Mouse (Mus musculus): ENCODE results near the gene Myo16. TPM values are rescaled to one million over a fixed set of nuclear protein-coding genes. Genes with fewer than 3 reads are reported as not detected.

The Myo16 gene
- polyA plus RNA-seq, 1 experiment from 2014 or later: 0.27 TPM

DNA sequence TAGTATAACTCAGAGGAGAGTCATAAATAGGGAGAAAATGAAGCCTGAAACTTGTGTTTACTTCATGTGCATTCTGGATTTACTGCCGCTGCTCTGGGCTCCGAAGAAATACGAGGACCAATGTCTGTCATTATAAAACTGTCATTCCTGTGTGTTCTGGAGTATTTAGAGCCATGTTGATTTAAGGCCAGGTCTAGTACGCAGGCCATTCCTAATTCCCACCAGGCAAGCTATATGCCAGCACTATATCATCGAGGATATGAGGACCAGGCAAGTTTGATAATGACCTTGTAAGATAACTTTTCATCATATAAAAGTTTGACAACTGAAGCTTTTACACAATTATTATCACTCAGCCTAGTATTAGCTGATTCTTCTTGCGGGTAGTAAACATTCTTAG is 153.6 kb downstream of the Myo16 start:
- 26% methylated on average over 6 of the region's 6 CpGs for WGBS
- Histone ChIP-seq H3K4me2 (replicated peaks; ENCODE audit: low read depth, low read length) (no peak overlapping the region), H3K9ac (ENCODE audit: low read depth, low read length) (no peak overlapping the region), H3K36me3 (ENCODE audit: control insufficient read depth, insufficient read depth, low read length) (no peaks in the 10 kb centered on the region), H3K4me1 (ENCODE audit: control insufficient read depth, insufficient read depth, low read length) (peaks cover 11% of the 10 kb centered on the region; the same call in 1 of the 2 replicates), H3K4me3 (ENCODE audit: low read length) (no peak overlapping the region), H3K9me3 (ENCODE audit: control insufficient read depth, low read length) (no peaks in the 10 kb centered on the region), H3K27me3 (ENCODE audit: control insufficient read depth, insufficient read depth, low read length) (no peaks in the 10 kb centered on the region), H3K27ac (ENCODE audit: low read depth, low read length) (no peak overlapping the region)
- ATAC-seq (ENCODE audit: low FRiP score, low TSS enrichment): peak; percentile 73

DNA sequence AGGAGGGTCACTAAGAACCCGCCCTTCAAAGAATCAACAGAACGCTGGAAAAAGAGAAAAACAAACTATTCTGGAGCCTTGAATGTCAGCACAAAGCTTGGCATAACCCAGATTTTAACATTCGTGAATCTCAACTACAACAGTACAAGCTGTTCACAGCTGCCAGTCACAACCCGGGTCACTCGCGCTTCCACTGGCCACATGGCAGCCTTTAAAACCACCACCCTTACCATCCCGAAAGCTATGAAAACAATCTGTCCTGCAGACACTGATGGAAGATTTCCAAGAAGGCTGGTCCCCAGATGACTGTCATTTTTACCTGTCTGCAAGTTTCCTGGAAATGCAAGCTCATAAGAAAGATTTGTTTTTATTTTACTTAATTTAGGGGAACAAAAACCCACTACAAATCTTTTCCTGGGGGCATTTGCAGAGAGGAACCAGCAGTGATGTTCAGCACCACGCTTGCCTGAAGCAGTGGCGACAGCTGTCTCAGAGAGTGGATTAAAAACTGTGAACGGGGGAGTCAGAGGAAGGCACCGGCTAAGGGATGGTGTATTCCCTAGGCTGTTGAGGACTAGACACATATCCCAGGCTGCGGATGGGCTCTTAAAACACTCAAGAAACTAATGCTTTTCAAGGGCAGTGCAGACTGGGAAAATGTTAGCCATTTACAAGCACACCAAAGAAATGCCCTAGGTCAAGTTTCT is 154.2 kb downstream of the Myo16 start:
- H3K4me2 ChIP-seq (replicated peaks; ENCODE audit: low read depth, low read length): no peak overlapping the region

DNA sequence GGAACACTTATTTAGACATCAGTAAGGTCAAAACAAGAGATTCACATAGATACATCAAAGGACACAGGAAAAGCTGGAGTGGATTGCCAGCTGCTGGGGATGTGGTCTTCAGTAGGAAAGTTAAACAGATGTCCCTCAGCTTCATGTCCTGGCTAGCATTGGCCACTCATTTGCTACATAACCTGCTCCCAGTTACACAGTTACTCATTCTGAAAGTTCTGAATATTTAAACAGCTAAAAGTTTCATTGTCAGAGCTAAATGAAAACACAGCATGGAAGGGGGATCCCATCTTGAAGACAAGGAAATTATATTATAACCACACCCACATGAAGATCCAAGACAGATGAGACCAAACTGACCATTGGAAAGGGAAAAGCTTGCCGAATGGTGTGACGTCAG is 156.8 kb downstream of the Myo16 start:
- H3K27me3 ChIP-seq (ENCODE audit: control insufficient read depth, insufficient read depth, low read length): no peaks in the 10 kb centered on the region
- H3K4me3 ChIP-seq (ENCODE audit: low read length): no peak overlapping the region

More for the DNA sequence above, 154.2 kb downstream of the Myo16 start:
- Histone ChIP-seq H3K36me3 (ENCODE audit: control insufficient read depth, insufficient read depth, low read length) (no peaks in the 10 kb centered on the region), H3K27me3 (ENCODE audit: control insufficient read depth, insufficient read depth, low read length) (no peaks in the 10 kb centered on the region), H3K9ac (ENCODE audit: low read depth, low read length) (no peak overlapping the region), H3K4me3 (ENCODE audit: low read length) (no peak overlapping the region), H3K4me1 (ENCODE audit: control insufficient read depth, insufficient read depth, low read length) (peaks cover 11% of the 10 kb centered on the region; the same call in 1 of the 2 replicates), H3K9me3 (ENCODE audit: control insufficient read depth, low read length) (no peaks in the 10 kb centered on the region), H3K27ac (ENCODE audit: low read depth, low read length) (no peak overlapping the region)
- ATAC-seq (ENCODE audit: low FRiP score, low TSS enrichment): peak; percentile 35; the same call in 1 of the 2 replicates
- WGBS: 24% methylated on average over 12 of the region's 12 CpGs

DNA sequence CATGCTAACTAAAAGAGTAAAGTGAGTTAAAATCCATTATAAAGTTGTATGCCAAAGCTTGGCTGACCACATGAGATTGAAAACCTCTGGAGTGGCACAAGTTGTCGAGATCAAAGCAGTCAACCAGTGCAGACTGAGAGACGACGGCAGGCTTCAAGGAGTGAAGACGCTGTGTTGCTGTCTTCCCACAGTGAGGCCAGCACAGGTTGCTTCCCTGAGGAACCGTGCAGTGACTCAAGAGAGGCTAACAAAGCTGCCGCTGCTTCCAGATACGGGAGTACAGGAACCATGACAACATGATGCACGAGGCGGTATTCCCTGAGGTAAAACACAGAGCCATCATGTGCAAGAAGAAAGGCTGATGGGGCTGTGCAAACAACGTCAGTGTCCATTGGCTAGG is 158.6 kb downstream of the Myo16 start:
- no peak overlapping the region for H3K4me3 ChIP-seq (ENCODE audit: low read length)
- H3K27me3 ChIP-seq (ENCODE audit: control insufficient read depth, insufficient read depth, low read length): no peaks in the 10 kb centered on the region
- no peak overlapping the region for H3K9ac ChIP-seq (ENCODE audit: low read depth, low read length)
- H3K27ac ChIP-seq (ENCODE audit: low read depth, low read length): no peak overlapping the region
- ATAC-seq (ENCODE audit: low FRiP score, low TSS enrichment): no peak
- H3K36me3 ChIP-seq (ENCODE audit: control insufficient read depth, insufficient read depth, low read length): no peaks in the 10 kb centered on the region
- H3K4me1 ChIP-seq (ENCODE audit: control insufficient read depth, insufficient read depth, low read length): peaks cover 9% of the 10 kb centered on the region; the same call in 1 of the 2 replicates
- no peaks in the 10 kb centered on the region for H3K9me3 ChIP-seq (ENCODE audit: control insufficient read depth, low read length)
- no peak overlapping the region for H3K4me2 ChIP-seq (replicated peaks; ENCODE audit: low read depth, low read length)
- WGBS: 50% methylated on average over 10 of the region's 10 CpGs

More for the DNA sequence above, 156.8 kb downstream of the Myo16 start:
- no peaks in the 10 kb centered on the region for H3K36me3 ChIP-seq (ENCODE audit: control insufficient read depth, insufficient read depth, low read length)
- peaks cover 11% of the 10 kb centered on the region; the same call in 1 of the 2 replicates for H3K4me1 ChIP-seq (ENCODE audit: control insufficient read depth, insufficient read depth, low read length)
- H3K9ac ChIP-seq (ENCODE audit: low read depth, low read length): no peak overlapping the region
- WGBS: 85% methylated on average over 2 of the region's 2 CpGs
- no peak overlapping the region for H3K27ac ChIP-seq (ENCODE audit: low read depth, low read length)
- no peak for ATAC-seq (ENCODE audit: low FRiP score, low TSS enrichment)
- no peak overlapping the region for H3K4me2 ChIP-seq (replicated peaks; ENCODE audit: low read depth, low read length)
- H3K9me3 ChIP-seq (ENCODE audit: control insufficient read depth, low read length): no peaks in the 10 kb centered on the region

DNA sequence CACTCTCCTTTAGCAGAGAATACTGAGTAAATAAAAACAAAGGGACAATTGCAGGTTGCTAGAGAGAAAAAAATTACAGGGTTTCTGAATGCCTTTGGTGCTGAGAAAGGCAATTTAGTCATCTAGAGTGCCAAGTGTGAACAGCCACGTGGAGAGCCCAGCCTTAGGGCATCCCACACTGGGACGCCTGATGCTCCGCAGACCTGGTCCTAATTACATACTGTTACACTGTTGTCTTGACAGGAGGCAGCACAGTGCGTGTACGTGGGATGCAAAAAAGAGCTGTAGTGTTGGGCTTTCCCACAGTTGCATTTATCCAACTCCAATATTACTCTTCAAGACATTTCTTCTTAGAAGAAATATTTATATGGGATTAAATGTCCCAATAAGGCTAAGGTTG is 162.5 kb downstream of the Myo16 start:
- no peaks in the 10 kb centered on the region for H3K36me3 ChIP-seq (ENCODE audit: control insufficient read depth, insufficient read depth, low read length)
- H3K9ac ChIP-seq (ENCODE audit: low read depth, low read length): no peak overlapping the region
- no peak overlapping the region for H3K27ac ChIP-seq (ENCODE audit: low read depth, low read length)
- H3K9me3 ChIP-seq (ENCODE audit: control insufficient read depth, low read length): no peaks in the 10 kb centered on the region
- no peaks in the 10 kb centered on the region for H3K4me1 ChIP-seq (ENCODE audit: control insufficient read depth, insufficient read depth, low read length)
- ATAC-seq (ENCODE audit: low FRiP score, low TSS enrichment): no peak
- H3K27me3 ChIP-seq (ENCODE audit: control insufficient read depth, insufficient read depth, low read length): no peaks in the 10 kb centered on the region
- WGBS: 66% methylated on average over 5 of the region's 5 CpGs
- H3K4me3 ChIP-seq (ENCODE audit: low read length): no peak overlapping the region
- no peak overlapping the region for H3K4me2 ChIP-seq (replicated peaks; ENCODE audit: low read depth, low read length)

DNA sequence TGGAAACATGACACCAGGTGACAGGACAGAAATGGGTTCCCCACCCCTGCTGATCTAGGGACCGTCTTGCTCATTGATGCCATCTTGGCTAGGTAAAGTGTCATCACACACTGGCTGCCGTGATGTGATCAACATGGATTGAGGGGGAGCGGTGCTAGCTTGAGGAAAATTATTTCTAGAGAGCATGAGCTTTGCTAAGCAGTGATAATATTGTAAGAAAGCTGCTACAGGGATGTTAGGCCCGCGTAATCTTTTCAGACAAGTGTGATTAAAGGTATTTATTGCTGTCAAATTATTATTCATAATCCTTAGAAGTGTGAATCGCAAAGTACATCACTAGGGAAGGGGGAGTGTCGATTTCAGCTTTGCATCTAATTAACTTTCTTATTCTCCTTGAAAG is 164.4 kb downstream of the Myo16 start:
- WGBS: 81% methylated on average over 7 of the region's 7 CpGs
- Histone ChIP-seq H3K9me3 (ENCODE audit: control insufficient read depth, low read length) (no peaks in the 10 kb centered on the region), H3K9ac (ENCODE audit: low read depth, low read length) (no peak overlapping the region), H3K4me2 (replicated peaks; ENCODE audit: low read depth, low read length) (no peak overlapping the region), H3K27ac (ENCODE audit: low read depth, low read length) (no peak overlapping the region), H3K27me3 (ENCODE audit: control insufficient read depth, insufficient read depth, low read length) (no peaks in the 10 kb centered on the region), H3K4me1 (ENCODE audit: control insufficient read depth, insufficient read depth, low read length) (no peaks in the 10 kb centered on the region), H3K36me3 (ENCODE audit: control insufficient read depth, insufficient read depth, low read length) (no peaks in the 10 kb centered on the region), H3K4me3 (ENCODE audit: low read length) (no peak overlapping the region)
- ATAC-seq (ENCODE audit: low FRiP score, low TSS enrichment): no peak

DNA sequence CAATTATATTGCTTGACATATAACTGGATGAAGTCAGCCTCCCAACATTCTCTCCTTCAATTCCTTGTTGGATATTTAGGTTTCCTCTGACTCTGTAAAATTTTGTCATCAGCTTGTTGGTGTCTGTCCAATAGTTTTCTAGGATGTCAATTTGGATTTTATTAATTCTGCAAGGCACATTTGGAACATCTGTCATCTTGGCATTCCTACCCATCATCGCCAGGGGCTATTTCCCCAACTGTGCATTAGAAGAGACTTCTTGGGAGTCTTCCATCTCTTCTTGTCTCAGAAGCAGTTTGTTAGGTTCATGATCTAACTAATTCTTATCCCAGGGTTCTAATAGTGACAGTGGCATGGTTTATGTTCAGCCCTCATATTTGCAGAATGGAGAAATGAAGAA is 196.7 kb downstream of the Myo16 start:
- 93% methylated on average over 1 of the region's 1 CpGs for WGBS
- Histone ChIP-seq H3K36me3 (ENCODE audit: control insufficient read depth, insufficient read depth, low read length) (no peaks in the 10 kb centered on the region), H3K27ac (ENCODE audit: low read depth, low read length) (no peak overlapping the region), H3K27me3 (ENCODE audit: control insufficient read depth, insufficient read depth, low read length) (no peaks in the 10 kb centered on the region), H3K9ac (ENCODE audit: low read depth, low read length) (no peak overlapping the region), H3K4me3 (ENCODE audit: low read length) (no peak overlapping the region), H3K4me2 (replicated peaks; ENCODE audit: low read depth, low read length) (no peak overlapping the region), H3K4me1 (ENCODE audit: control insufficient read depth, insufficient read depth, low read length) (no peaks in the 10 kb centered on the region), H3K9me3 (ENCODE audit: control insufficient read depth, low read length) (no peaks in the 10 kb centered on the region; the same call in 1 of the 2 replicates)
- ATAC-seq (ENCODE audit: low FRiP score, low TSS enrichment): no peak

DNA sequence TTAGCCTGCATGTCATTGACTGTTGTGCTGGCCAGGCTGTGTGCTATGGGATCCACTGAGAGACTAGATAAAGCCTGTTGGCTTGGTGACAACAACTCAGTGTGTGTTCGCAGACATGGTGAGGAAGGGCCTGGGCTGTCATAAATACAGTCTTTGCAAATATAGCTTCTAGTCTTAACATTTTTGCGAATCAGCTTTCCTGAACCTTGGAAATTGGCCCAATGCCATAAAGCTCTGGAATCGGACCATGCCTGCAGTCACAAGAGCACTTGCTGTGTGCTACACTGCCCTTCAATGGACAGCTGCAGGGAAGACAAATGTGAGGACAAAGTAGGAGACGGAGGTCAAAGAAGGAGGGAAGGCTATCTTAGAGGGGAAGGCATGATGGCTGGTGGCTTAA is 205.0 kb downstream of the Myo16 start:
- no peak overlapping the region for H3K27ac ChIP-seq (ENCODE audit: low read depth, low read length)
- H3K4me3 ChIP-seq (ENCODE audit: low read length): no peak overlapping the region
- no peak for ATAC-seq (ENCODE audit: low FRiP score, low TSS enrichment)
- H3K36me3 ChIP-seq (ENCODE audit: control insufficient read depth, insufficient read depth, low read length): no peaks in the 10 kb centered on the region
- H3K27me3 ChIP-seq (ENCODE audit: control insufficient read depth, insufficient read depth, low read length): no peaks in the 10 kb centered on the region
- 0 out of 2 replicates have a peak, but pooled peaks cover 2% of the 10 kb centered on the region for H3K4me1 ChIP-seq (ENCODE audit: control insufficient read depth, insufficient read depth, low read length)
- H3K4me2 ChIP-seq (replicated peaks; ENCODE audit: low read depth, low read length): no peak overlapping the region
- WGBS: 84% methylated on average over 4 of the region's 4 CpGs
- no peaks in the 10 kb centered on the region for H3K9me3 ChIP-seq (ENCODE audit: control insufficient read depth, low read length)
- no peak overlapping the region for H3K9ac ChIP-seq (ENCODE audit: low read depth, low read length)

DNA sequence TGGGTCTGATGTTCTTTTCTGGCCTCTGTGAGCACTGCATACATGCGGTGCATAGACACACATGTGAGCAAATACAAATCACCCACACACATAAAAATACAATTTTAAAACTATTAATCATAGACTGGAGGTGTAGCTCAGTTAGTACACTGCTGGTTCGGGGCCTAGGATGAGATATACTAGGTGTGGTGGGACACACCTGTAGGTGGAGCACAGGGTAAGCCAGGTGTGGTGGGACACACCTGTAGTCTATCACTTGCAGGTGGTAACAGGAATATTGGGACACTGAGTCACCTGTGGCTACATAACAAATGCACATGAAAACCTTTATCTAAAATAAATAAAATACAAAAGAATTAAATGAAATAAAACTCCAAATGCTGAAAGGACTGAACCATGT is 209.2 kb downstream of the Myo16 start:
- Histone ChIP-seq H3K4me1 (ENCODE audit: control insufficient read depth, insufficient read depth, low read length) (0 out of 2 replicates have a peak, but pooled peaks cover 4% of the 10 kb centered on the region), H3K27ac (ENCODE audit: low read depth, low read length) (no peak overlapping the region), H3K4me2 (replicated peaks; ENCODE audit: low read depth, low read length) (no peak overlapping the region), H3K9me3 (ENCODE audit: control insufficient read depth, low read length) (no peaks in the 10 kb centered on the region), H3K36me3 (ENCODE audit: control insufficient read depth, insufficient read depth, low read length) (no peaks in the 10 kb centered on the region), H3K27me3 (ENCODE audit: control insufficient read depth, insufficient read depth, low read length) (no peaks in the 10 kb centered on the region), H3K9ac (ENCODE audit: low read depth, low read length) (no peak overlapping the region), H3K4me3 (ENCODE audit: low read length) (no peak overlapping the region)
- WGBS: 93% methylated on average over 2 of the region's 2 CpGs
- no peak for ATAC-seq (ENCODE audit: low FRiP score, low TSS enrichment)

All from kidney, embryonic 14.5 days (tissue).